Mouse (Mus musculus) ES-Bruce4 (cell line): ENCODE measurements at regions not wholly inside any gene's neighbourhood (a gene's known extent, or its start where the extent isn't known, plus 50 kb on each side); places are given as distances from the start of the nearest gene placed in this dataset.

Source experiments
- H3K27ac ChIP-seq: 2 replicates; pipeline ENCODE4 v1.5.1; 2012; ENCODE audit warnings: low read length, inconsistent platforms; ENCODE audit not compliant: insufficient read depth
- H3K27me3 ChIP-seq: 2 replicates; pipeline ENCODE4 v1.6.1; 2012; ENCODE audit warnings: mild to moderate bottlenecking, low read length, inconsistent platforms; ENCODE audit not compliant: control insufficient read depth, poor library complexity, insufficient read depth, severe bottlenecking
- H3K36me3 ChIP-seq: 2 replicates; pipeline ENCODE4 v1.6.1; 2012; ENCODE audit warnings: inconsistent platforms, mild to moderate bottlenecking, low read length, moderate library complexity; ENCODE audit not compliant: control insufficient read depth, poor library complexity, insufficient read depth, severe bottlenecking
- H3K4me1 ChIP-seq: one replicate; pipeline ENCODE4 v1.8.1; 2011; ENCODE audit warnings: low read length; ENCODE audit not compliant: control insufficient read depth, insufficient read depth
- H3K4me3 ChIP-seq: 2 replicates; pipeline ENCODE4 v1.5.1; 2011; ENCODE audit warnings: low read depth, mild to moderate bottlenecking, low read length
- H3K9ac ChIP-seq: 2 replicates; pipeline ENCODE4 v1.6.1; 2012; ENCODE audit warnings: low read depth, mild to moderate bottlenecking, inconsistent platforms; ENCODE audit not compliant: poor library complexity, severe bottlenecking
- H3K9me3 ChIP-seq: replicated peaks from 2 replicates; pipeline ENCODE4 v1.6.1; 2012; ENCODE audit warnings: mild to moderate bottlenecking, low read length, inconsistent platforms; ENCODE audit not compliant: control insufficient read depth, poor library complexity, insufficient read depth, severe bottlenecking
- CTCF ChIP-seq: IDR thresholded peaks from one replicate; pipeline ENCODE4 v1.8.1; 2011; ENCODE audit warnings: low read depth, low read length
- EP300 ChIP-seq: IDR thresholded peaks from 2 replicates; pipeline ENCODE4 v1.6.1; 2011; ENCODE audit warnings: low read depth, low read length; ENCODE audit not compliant: insufficient read depth
- POLR2A ChIP-seq: IDR thresholded peaks from one replicate; pipeline ENCODE4 v1.8.1; 2011; ENCODE audit warnings: low read length; ENCODE audit not compliant: insufficient read depth

GRCm38 (mm10) chr2:117866946-117867345 lies 244.7 kb upstream of the Thbs1 start:
- TF ChIP-seq CTCF (no peak), POLR2A (no peak), EP300 (no peak)
- Histone ChIP-seq H3K36me3 (no peaks in the 10 kb centered on the region), H3K9ac (no peak overlapping the region), H3K4me3 (no peak overlapping the region), H3K4me1 (no peaks in the 10 kb centered on the region), H3K27me3 (no peaks in the 10 kb centered on the region), H3K9me3 (no peaks in the 10 kb centered on the region), H3K27ac (no peak overlapping the region)

GRCm38 (mm10) chr2:117867409-117867808 lies 244.3 kb upstream of the Thbs1 start:
- no peaks in the 10 kb centered on the region for H3K9me3 ChIP-seq
- no peak overlapping the region for H3K9ac ChIP-seq
- no peaks in the 10 kb centered on the region for H3K27me3 ChIP-seq
- no peak overlapping the region for H3K4me3 ChIP-seq
- H3K4me1 ChIP-seq, result no peaks in the 10 kb centered on the region
- TF ChIP-seq POLR2A, result no peak
- no peak for TF ChIP-seq EP300
- TF ChIP-seq CTCF, result no peak
- H3K27ac ChIP-seq, result no peak overlapping the region
- H3K36me3 ChIP-seq, result no peaks in the 10 kb centered on the region

GRCm38 (mm10) chr2:117868857-117869256 lies 242.8 kb upstream of the Thbs1 start:
- no peak for TF ChIP-seq POLR2A
- no peak for TF ChIP-seq CTCF
- TF ChIP-seq EP300, result no peak
- no peaks in the 10 kb centered on the region for H3K9me3 ChIP-seq
- no peaks in the 10 kb centered on the region for H3K36me3 ChIP-seq
- H3K27ac ChIP-seq, result no peak overlapping the region
- no peaks in the 10 kb centered on the region for H3K4me1 ChIP-seq
- H3K4me3 ChIP-seq, result no peak overlapping the region
- no peaks in the 10 kb centered on the region for H3K27me3 ChIP-seq
- H3K9ac ChIP-seq, result no peak overlapping the region

- no peaks in the 10 kb centered on the region for H3K27me3 ChIP-seq
- H3K4me1 ChIP-seq, result no peaks in the 10 kb centered on the region
- TF ChIP-seq CTCF, result no peak
- no peak for TF ChIP-seq POLR2A
- TF ChIP-seq EP300, result no peak
- H3K9ac ChIP-seq, result no peak overlapping the region
- no peak overlapping the region for H3K27ac ChIP-seq
- no peaks in the 10 kb centered on the region for H3K36me3 ChIP-seq
- H3K4me3 ChIP-seq, result no peak overlapping the region
- H3K9me3 ChIP-seq, result no peaks in the 10 kb centered on the region
These were observed 240.0 kb upstream of the Thbs1 start for GRCm38 (mm10) chr2:117871507-117872282.

GRCm38 (mm10) chr2:117877816-117878215 lies 233.9 kb upstream of the Thbs1 start:
- H3K4me3 ChIP-seq, result no peak overlapping the region

GRCm38 (mm10) chr2:117882136-117882535 lies 229.5 kb upstream of the Thbs1 start:
- Histone ChIP-seq H3K4me1 (no peaks in the 10 kb centered on the region), H3K27me3 (no peaks in the 10 kb centered on the region), H3K9me3 (no peaks in the 10 kb centered on the region), H3K36me3 (no peaks in the 10 kb centered on the region), H3K4me3 (no peak overlapping the region), H3K27ac (no peak overlapping the region), H3K9ac (no peak overlapping the region)
- TF ChIP-seq EP300 (no peak), CTCF (no peak), POLR2A (no peak)

More at GRCm38 (mm10) chr2:117877816-117878215, 233.9 kb upstream of the Thbs1 start:
- no peak for TF ChIP-seq POLR2A
- TF ChIP-seq EP300, result no peak
- TF ChIP-seq CTCF, result no peak
- H3K9ac ChIP-seq, result no peak overlapping the region
- H3K36me3 ChIP-seq, result no peaks in the 10 kb centered on the region
- no peak overlapping the region for H3K27ac ChIP-seq
- no peaks in the 10 kb centered on the region for H3K27me3 ChIP-seq
- no peaks in the 10 kb centered on the region for H3K4me1 ChIP-seq
- H3K9me3 ChIP-seq, result no peaks in the 10 kb centered on the region
